Mouse (Mus musculus): ENCODE results near the gene Gtsf2. TPM values are rescaled to one million over a fixed set of nuclear protein-coding genes. Genes with fewer than 3 reads are reported as not detected.

Gene Gtsf2
- total RNA-seq (2023), result not detected

GRCm38 (mm10) chr15:103448369-103448768, at the start of gene Gtsf2:
Gene Gtsf2, minus strand, starts transcription at chr15:103448469.

GRCm38 (mm10) chr15:103453551-103454218, 5.4 kb upstream of the Gtsf2 start, which contains the start of gene Nckap1l:
Gene Nckap1l, plus strand, starts transcription at chr15:103453794.

GRCm38 (mm10) chr15:103430241-103430640, 18.0 kb downstream of the Gtsf2 start, which contains the start of gene Gtsf1:
Gene Gtsf1, minus strand, starts transcription at chr15:103430470.

Other genes starting within 250 kb of the Gtsf2 start
- 10 to 100 TPM; 38.5 to 38.9 TPM for gene Cbx5, start 208.7 kb downstream of the Gtsf2 start, total RNA-seq (2023)
- gene Hnrnpa1, start 208.0 kb downstream of the Gtsf2 start, total RNA-seq (2023), result 100 to 1,000 TPM; 216 to 267 TPM
- 100 to 1,000 TPM; 245 to 253 TPM for gene Nfe2, start 190.1 kb downstream of the Gtsf2 start, total RNA-seq (2023)
- gene Copz1, start 175.8 kb downstream of the Gtsf2 start, total RNA-seq (2023), result 100 to 1,000 TPM; 110 to 114 TPM
- 10 to 100 TPM; 13.3 to 18.7 TPM for gene Gpr84, start 137.9 kb downstream of the Gtsf2 start, total RNA-seq (2023)
- 10 to 100 TPM; 28.2 to 34.9 TPM for gene Zfp385a, start 108.4 kb downstream of the Gtsf2 start, total RNA-seq (2023)
- 10 to 100 TPM; 16.2 to 27.3 TPM for gene Itga5, start 81.7 kb downstream of the Gtsf2 start, total RNA-seq (2023)
- 1 to 10 TPM; 1.4 TPM for gene Gtsf1, start 18.0 kb downstream of the Gtsf2 start, total RNA-seq (2023)
- gene Nckap1l, start 5.3 kb upstream of the Gtsf2 start, total RNA-seq (2023), result 100 to 1,000 TPM; 286 to 298 TPM
- gene Pde1b, start 54.6 kb upstream of the Gtsf2 start, total RNA-seq (2023), result 10 to 100 TPM; 70.0 to 73.0 TPM
- gene Ppp1r1a, start 89.5 kb upstream of the Gtsf2 start, total RNA-seq (2023), result not detected
- gene Glycam1, start 116.6 kb upstream of the Gtsf2 start, total RNA-seq (2023), result not detected

All from neutrophil, adult 59 days (primary cell).